Mouse (Mus musculus) fat pad, adult 2 months (tissue): ENCODE measurements around the gene Ankle2.

Experiments
- DNase-seq: peaks from one replicate; pipeline ENCODE4 v3.0.0-alpha.2; 2011; ENCODE audit warnings: low read depth, low spot score; ENCODE audit errors: extremely low read depth

Gene Ankle2

GRCm38 (mm10) chr5:110281984-110282383 is 51.2 kb downstream of the Ankle2 start:
- DNase-seq = no peak

- DNase-seq = no peak
These were observed 53.7 kb downstream of the Ankle2 start for GRCm38 (mm10) chr5:110284536-110284935.

GRCm38 (mm10) chr5:110285156-110285555 is 54.4 kb downstream of the Ankle2 start:
- no peak for DNase-seq

- no peak for DNase-seq
These were observed 55.1 kb downstream of the Ankle2 start, which contains the start of the genes Pxmp2 and Pole for GRCm38 (mm10) chr5:110285770-110286445. Gene Pxmp2, minus strand, starts transcription at chr5:110286186. Gene Pole, plus strand, starts transcription at chr5:110286306.

- DNase-seq = no peak
These were observed 55.8 kb downstream of the Ankle2 start for GRCm38 (mm10) chr5:110286446-110287083.

- no peak for DNase-seq
These were observed 56.3 kb downstream of the Ankle2 start for GRCm38 (mm10) chr5:110287084-110287475.

- DNase-seq = no peak
These were observed 60.8 kb downstream of the Ankle2 start for GRCm38 (mm10) chr5:110291649-110292048.

- DNase-seq = no peak
These were observed 65.8 kb downstream of the Ankle2 start for GRCm38 (mm10) chr5:110296637-110297036.

GRCm38 (mm10) chr5:110300591-110300990 is 69.8 kb downstream of the Ankle2 start:
- DNase-seq = no peak
